ENCODE assay signal across 8 mouse cellular contexts in genomic region chr10:82986993-82987349, GRCm38 (mm10). TPM values are rescaled to one million over a fixed set of nuclear protein-coding genes. Genes with fewer than 3 reads are reported as not detected.
DNase-seq lines count a peak whose midpoint lies in the region; ATAC-seq lines count a peak whose summit lies in the region.

No protein-coding gene starts in this region.

- peaks cover 63% of the 10 kb centered on the region for H3K4me1 ChIP-seq in kidney, embryonic 15.5 days
- peaks cover 26% of the 10 kb centered on the region for H3K4me1 ChIP-seq in brown adipose tissue, adult 24 weeks (ENCODE audit: control insufficient read depth, insufficient read depth, insufficient read length, low read length)
- H3K4me1 ChIP-seq in hindbrain, embryonic 15.5 days (replicated peaks): peaks cover 55% of the 10 kb centered on the region
- peaks cover 60% of the 10 kb centered on the region for H3K4me1 ChIP-seq in midbrain, embryonic 15.5 days

- peak overlapping the region; percentile 75 for H3K9ac ChIP-seq in kidney, embryonic 15.5 days
- peak overlapping the region; percentile 71 for H3K9ac ChIP-seq in hindbrain, embryonic 15.5 days
- peak overlapping the region; percentile 77 for H3K9ac ChIP-seq in midbrain, embryonic 15.5 days

- peak overlapping the region; percentile 95 for H3K27ac ChIP-seq in kidney, embryonic 15.5 days
- peak overlapping the region; percentile 73 for H3K27ac ChIP-seq in brown adipose tissue, adult 24 weeks (replicated peaks; ENCODE audit: low read depth, low read length)
- H3K27ac ChIP-seq in hindbrain, embryonic 15.5 days (replicated peaks): no peak overlapping the region
- H3K27ac ChIP-seq in midbrain, embryonic 15.5 days: no peak overlapping the region

- peak overlapping the region; percentile 70 for H3K4me2 ChIP-seq in kidney, embryonic 15.5 days
- peak overlapping the region; percentile 72 for H3K4me2 ChIP-seq in hindbrain, embryonic 15.5 days
- peak overlapping the region; percentile 84 for H3K4me2 ChIP-seq in midbrain, embryonic 15.5 days

- 5% methylated on average over 8 of the region's 8 CpGs for WGBS in kidney, embryonic 15.5 days
- WGBS in hindbrain, embryonic 15.5 days: 17% methylated on average over 8 of the region's 8 CpGs
- WGBS in midbrain, embryonic 15.5 days: 14% methylated on average over 8 of the region's 8 CpGs

- ATAC-seq in kidney, embryonic 15.5 days (replicated peaks; ENCODE audit: low FRiP score): no peak
- no peak for ATAC-seq in hindbrain, embryonic 15.5 days (ENCODE audit: low FRiP score, low read depth)
- no peak for ATAC-seq in midbrain, embryonic 15.5 days (replicated peaks)

- peaks cover 12% of the 10 kb centered on the region for H3K27me3 ChIP-seq in kidney, embryonic 15.5 days
- H3K27me3 ChIP-seq in hindbrain, embryonic 15.5 days: 0 out of 2 replicates have a peak, but pooled peaks cover 10% of the 10 kb centered on the region
- peaks cover 10% of the 10 kb centered on the region; the same call in 1 of the 2 replicates for H3K27me3 ChIP-seq in midbrain, embryonic 15.5 days (replicated peaks)

- peak overlapping the region; percentile 80 for H3K4me3 ChIP-seq in kidney, embryonic 15.5 days (replicated peaks)
- H3K4me3 ChIP-seq in brown adipose tissue, adult 24 weeks (ENCODE audit: insufficient read depth, low read depth, low read length): peak overlapping the region; percentile 94
- H3K4me3 ChIP-seq in hindbrain, embryonic 15.5 days: peak overlapping the region; percentile 82
- H3K4me3 ChIP-seq in midbrain, embryonic 15.5 days: peak overlapping the region; percentile 65

- no peak for DNase-seq in kidney, adult 18-20 months
- no peak for DNase-seq in testis, postnatal 14 days (ENCODE audit: low spot score)
- DNase-seq in right cerebral cortex, postnatal 4 days: no peak
- no peak for DNase-seq in thymus, postnatal 25 days

- no peaks in the 10 kb centered on the region for H3K36me3 ChIP-seq in kidney, embryonic 15.5 days
- no peaks in the 10 kb centered on the region for H3K36me3 ChIP-seq in hindbrain, embryonic 15.5 days
- H3K36me3 ChIP-seq in midbrain, embryonic 15.5 days (replicated peaks): no peaks in the 10 kb centered on the region

- H3K9me3 ChIP-seq in kidney, embryonic 15.5 days (replicated peaks): no peaks in the 10 kb centered on the region
- no peaks in the 10 kb centered on the region for H3K9me3 ChIP-seq in hindbrain, embryonic 15.5 days
- no peaks in the 10 kb centered on the region for H3K9me3 ChIP-seq in midbrain, embryonic 15.5 days

RNA-seq across cellular contexts. Expression of gene Chst11, which starts 1.7 kb away (rescaled TPM):
- 3.8 and 4.7 TPM in 2 replicates for polyA plus RNA-seq in kidney, embryonic 15.5 days (2015; fragmentation: Nextera tagmentation; extraction: Ambion mirVana)
- polyA plus RNA-seq in brown adipose tissue, adult 24 weeks (2012; ENCODE audit: insufficient read depth, insufficient read length, missing spikeins): 5.9 and 10.1 TPM in 2 replicates
- polyA plus RNA-seq in hindbrain, embryonic 15.5 days (2015; fragmentation: Nextera tagmentation; extraction: Ambion mirVana): 3.7 and 3.8 TPM in 2 replicates
- polyA plus RNA-seq in midbrain, embryonic 15.5 days (2015; fragmentation: Nextera tagmentation; extraction: Ambion mirVana): 3.8 and 4.1 TPM in 2 replicates

Comparison
In these comparisons a context has a peak if more than half of its experiments do, and no peak if none do; other contexts are left out.
1. H3K27ac ChIP-seq: peak in kidney, embryonic 15.5 days (single experiment) and brown adipose tissue, adult 24 weeks (single experiment); none in hindbrain, embryonic 15.5 days (single experiment) and midbrain, embryonic 15.5 days (single experiment).
2. Peak in every context shown above with its lines, with median percentiles within 50 percentile points of each other: H3K4me2 ChIP-seq, H3K4me3 ChIP-seq and H3K9ac ChIP-seq.